Mouse (Mus musculus): ENCODE results near the gene Tacc3. TPM values are rescaled to one million over a fixed set of nuclear protein-coding genes. Genes with fewer than 3 reads are reported as not detected.

Tacc3 gene
- polyA plus RNA-seq, 1 experiment from 2014 or later: 232 TPM

- Histone ChIP-seq H3K9me3 (ENCODE audit: control insufficient read depth, low read length) (no peaks in the 10 kb centered on the region), H3K4me2 (replicated peaks; ENCODE audit: low read depth, low read length) (no peak overlapping the region), H3K4me3 (ENCODE audit: low read depth, low read length) (no peak overlapping the region), H3K9ac (ENCODE audit: low read depth, low read length) (no peak overlapping the region), H3K27me3 (ENCODE audit: control insufficient read depth, insufficient read depth, low read length) (no peaks in the 10 kb centered on the region), H3K4me1 (replicated peaks; ENCODE audit: control insufficient read depth, insufficient read depth, low read length) (peaks cover 6% of the 10 kb centered on the region), H3K36me3 (ENCODE audit: control insufficient read depth, insufficient read depth, low read length) (no peaks in the 10 kb centered on the region), H3K27ac (ENCODE audit: low read depth, low read length) (no peak overlapping the region)
- DNase-seq (ENCODE audit: low spot score): peak; percentile 75
- ATAC-seq (ENCODE audit: low FRiP score): peak; percentile 58
- 50% methylated on average over 7 of the region's 7 CpGs for WGBS
Observed at GRCm38 (mm10) chr5:33683897-33684652, 26.1 kb downstream of the Tacc3 start.

DNA sequence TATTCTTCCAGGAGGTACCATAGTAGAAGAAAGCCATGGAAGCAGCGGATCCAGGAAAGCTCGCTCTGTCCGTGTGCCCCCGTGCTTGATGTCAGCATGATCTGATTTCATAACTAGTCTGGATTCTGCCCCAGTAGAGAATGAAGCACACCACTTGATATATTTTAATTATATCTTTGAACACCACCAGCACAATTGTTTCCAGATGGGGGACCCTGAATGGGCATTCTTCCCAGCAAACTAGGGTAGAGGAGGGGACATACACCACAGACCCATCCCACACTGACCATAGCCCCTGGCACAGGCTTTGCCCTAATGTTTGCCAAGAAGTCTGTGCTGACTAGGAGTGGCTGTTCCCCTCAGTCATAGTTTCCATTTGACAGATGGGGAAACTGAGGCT lies 27.0 kb downstream of the Tacc3 start:
- 90% methylated on average over 4 of the region's 4 CpGs for WGBS
- H3K27me3 ChIP-seq (ENCODE audit: control insufficient read depth, insufficient read depth, low read length): no peaks in the 10 kb centered on the region
- H3K4me1 ChIP-seq (replicated peaks; ENCODE audit: control insufficient read depth, insufficient read depth, low read length): peaks cover 10% of the 10 kb centered on the region
- no peaks in the 10 kb centered on the region for H3K9me3 ChIP-seq (ENCODE audit: control insufficient read depth, low read length)
- DNase-seq (ENCODE audit: low spot score) (no peak), ATAC-seq (ENCODE audit: low FRiP score) (no peak)
- H3K36me3 ChIP-seq (ENCODE audit: control insufficient read depth, insufficient read depth, low read length): no peaks in the 10 kb centered on the region
- H3K9ac ChIP-seq (ENCODE audit: low read depth, low read length): no peak overlapping the region
- no peak overlapping the region for H3K27ac ChIP-seq (ENCODE audit: low read depth, low read length)
- H3K4me3 ChIP-seq (ENCODE audit: low read depth, low read length): no peak overlapping the region
- no peak overlapping the region for H3K4me2 ChIP-seq (replicated peaks; ENCODE audit: low read depth, low read length)

DNA sequence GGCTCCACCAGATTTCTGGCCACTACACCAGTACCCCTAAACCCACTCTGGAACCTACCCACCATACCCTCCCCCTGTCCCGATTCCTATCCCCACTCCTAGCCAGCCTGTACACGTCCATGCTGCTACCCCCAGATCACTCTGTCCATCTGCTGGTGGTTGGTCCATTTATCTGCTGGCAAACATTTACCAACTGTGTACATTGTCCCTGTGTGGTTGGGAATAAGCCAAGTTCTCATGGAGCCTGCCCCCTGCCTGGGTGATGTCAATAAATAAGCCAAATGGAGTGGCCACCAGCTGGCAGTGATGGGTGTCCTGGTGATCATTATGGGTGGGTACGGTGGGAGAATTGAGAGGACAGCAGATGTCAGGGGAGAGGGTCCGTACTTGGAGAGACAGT lies 29.2 kb downstream of the Tacc3 start:
- Histone ChIP-seq H3K27ac (ENCODE audit: low read depth, low read length) (no peak overlapping the region), H3K9ac (ENCODE audit: low read depth, low read length) (no peak overlapping the region), H3K4me2 (replicated peaks; ENCODE audit: low read depth, low read length) (no peak overlapping the region), H3K27me3 (ENCODE audit: control insufficient read depth, insufficient read depth, low read length) (peaks cover 2% of the 10 kb centered on the region; the same call in 1 of the 2 replicates), H3K9me3 (ENCODE audit: control insufficient read depth, low read length) (no peaks in the 10 kb centered on the region), H3K36me3 (ENCODE audit: control insufficient read depth, insufficient read depth, low read length) (no peaks in the 10 kb centered on the region), H3K4me1 (replicated peaks; ENCODE audit: control insufficient read depth, insufficient read depth, low read length) (peaks cover 12% of the 10 kb centered on the region), H3K4me3 (ENCODE audit: low read depth, low read length) (no peak overlapping the region)
- ATAC-seq (ENCODE audit: low FRiP score) (no peak), DNase-seq (ENCODE audit: low spot score) (no peak)
- WGBS: 77% methylated on average over 4 of the region's 4 CpGs

DNA sequence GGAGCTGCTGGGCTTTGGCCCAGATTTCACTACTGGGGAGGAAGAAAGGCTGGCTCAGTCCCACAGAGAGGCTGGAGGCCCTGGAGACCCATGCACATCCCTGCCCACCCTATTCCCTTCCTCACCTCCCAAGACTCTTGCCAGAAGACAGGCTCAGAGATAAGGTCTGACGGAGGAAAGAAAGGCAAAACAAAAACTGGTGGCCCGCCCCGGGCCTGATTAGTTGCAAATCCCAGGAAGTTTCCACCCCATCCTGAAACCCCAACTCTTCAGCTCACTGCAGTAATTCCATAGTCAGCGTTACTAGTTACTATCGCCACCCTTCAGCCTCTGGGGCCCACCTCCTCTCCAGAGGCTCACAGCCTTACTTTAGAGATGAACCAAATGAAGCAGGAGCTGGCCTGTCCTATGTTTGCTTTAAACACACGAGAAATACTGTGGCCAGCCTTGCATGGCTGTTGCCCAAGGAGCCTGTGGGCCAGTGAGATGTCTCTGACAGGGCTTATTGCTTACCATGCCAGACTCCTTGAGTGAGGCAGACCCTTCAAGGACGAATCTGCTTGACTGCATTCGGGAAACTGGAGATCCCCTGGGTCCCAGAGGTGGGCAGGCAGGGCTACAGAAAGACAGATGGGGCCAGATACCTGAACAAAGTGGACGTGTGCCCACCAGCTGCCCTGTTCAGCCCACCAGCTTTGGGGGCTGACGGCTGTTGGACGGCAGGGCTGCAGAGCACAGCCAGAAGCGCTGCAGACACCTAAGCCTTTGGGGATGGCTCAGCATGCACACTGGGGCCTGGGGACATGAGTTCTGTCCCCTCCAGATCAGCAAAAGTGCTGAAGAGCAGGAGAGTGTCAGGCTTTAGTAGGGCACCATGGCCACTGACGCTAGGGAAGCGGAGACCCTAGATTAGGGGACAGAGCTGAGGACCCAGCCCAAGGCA lies 30.6 kb downstream of the Tacc3 start:
- Histone ChIP-seq H3K4me1 (replicated peaks; ENCODE audit: control insufficient read depth, insufficient read depth, low read length) (peaks cover 19% of the 10 kb centered on the region), H3K4me2 (replicated peaks; ENCODE audit: low read depth, low read length) (peak overlapping the region; percentile 25; the same call in 1 of the 2 replicates), H3K27ac (ENCODE audit: low read depth, low read length) (peak overlapping the region; percentile 85), H3K36me3 (ENCODE audit: control insufficient read depth, insufficient read depth, low read length) (no peaks in the 10 kb centered on the region), H3K9ac (ENCODE audit: low read depth, low read length) (peak overlapping the region; percentile 40), H3K27me3 (ENCODE audit: control insufficient read depth, insufficient read depth, low read length) (peaks cover 2% of the 10 kb centered on the region; the same call in 1 of the 2 replicates), H3K4me3 (ENCODE audit: low read depth, low read length) (no peak overlapping the region), H3K9me3 (ENCODE audit: control insufficient read depth, low read length) (no peaks in the 10 kb centered on the region)
- WGBS: 48% methylated on average over 14 of the region's 14 CpGs
- no peak for DNase-seq (ENCODE audit: low spot score)
- no peak for ATAC-seq (ENCODE audit: low FRiP score)

GRCm38 (mm10) chr5:33689221-33689844 lies 31.4 kb downstream of the Tacc3 start:
- Histone ChIP-seq H3K27ac (ENCODE audit: low read depth, low read length) (peak overlapping the region; percentile 85), H3K4me2 (replicated peaks; ENCODE audit: low read depth, low read length) (peak overlapping the region; percentile 25), H3K4me1 (replicated peaks; ENCODE audit: control insufficient read depth, insufficient read depth, low read length) (peaks cover 24% of the 10 kb centered on the region), H3K27me3 (ENCODE audit: control insufficient read depth, insufficient read depth, low read length) (peaks cover 2% of the 10 kb centered on the region; the same call in 1 of the 2 replicates), H3K9me3 (ENCODE audit: control insufficient read depth, low read length) (no peaks in the 10 kb centered on the region), H3K4me3 (ENCODE audit: low read depth, low read length) (no peak overlapping the region), H3K9ac (ENCODE audit: low read depth, low read length) (peak overlapping the region; percentile 40), H3K36me3 (ENCODE audit: control insufficient read depth, insufficient read depth, low read length) (no peaks in the 10 kb centered on the region)
- 24% methylated on average over 20 of the region's 20 CpGs for WGBS
- peak; percentile 87 for ATAC-seq (ENCODE audit: low FRiP score)
- DNase-seq (ENCODE audit: low spot score): peak; percentile 74

DNA sequence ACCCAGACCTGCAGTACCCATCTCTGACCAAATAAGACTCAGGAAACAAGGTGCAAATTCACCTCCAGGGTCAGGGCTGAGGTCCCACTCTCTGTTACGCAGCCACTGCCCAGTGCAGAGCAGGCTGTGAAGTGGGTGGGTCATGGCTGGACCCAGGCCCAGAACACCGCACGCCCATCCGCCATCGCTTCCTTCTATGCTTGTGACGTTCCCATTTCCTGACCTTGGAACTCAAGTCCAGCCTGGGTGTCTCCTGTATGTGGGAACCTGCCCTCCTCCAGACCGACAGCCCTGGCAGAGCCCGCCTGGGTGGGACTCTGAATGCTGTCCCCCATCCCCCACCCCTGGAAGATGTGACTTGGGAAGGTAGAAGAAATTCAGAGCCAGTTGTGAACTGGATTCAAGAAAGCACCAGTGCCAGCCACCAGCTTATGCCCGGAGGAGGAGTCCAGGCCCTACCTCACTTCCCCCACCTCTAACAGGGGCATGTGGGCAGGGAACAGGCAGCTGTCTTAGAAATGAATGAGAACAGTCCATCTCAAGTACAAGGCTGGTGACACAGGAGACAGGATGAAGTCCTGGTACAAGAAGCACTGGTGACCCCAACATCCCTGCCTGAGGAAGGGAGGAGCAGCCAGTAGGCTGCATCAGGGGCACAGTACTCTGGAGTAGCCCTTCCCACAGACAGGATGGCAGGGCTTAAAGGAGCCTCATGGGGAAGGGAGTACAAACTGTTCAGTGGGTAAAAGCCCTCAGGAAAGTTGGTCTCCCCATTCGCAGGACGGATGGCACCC lies 32.1 kb downstream of the Tacc3 start:
- no peak for DNase-seq (ENCODE audit: low spot score)
- peak overlapping the region; percentile 32; the same call in 1 of the 2 replicates for H3K9ac ChIP-seq (ENCODE audit: low read depth, low read length)

GRCm38 (mm10) chr5:33692393-33692792 lies 34.5 kb downstream of the Tacc3 start:
- DNase-seq (ENCODE audit: low spot score) (peak; percentile 58), ATAC-seq (ENCODE audit: low FRiP score) (no peak)
- peak overlapping the region; percentile 9; the same call in 1 of the 2 replicates for H3K4me2 ChIP-seq (replicated peaks; ENCODE audit: low read depth, low read length)
- H3K4me3 ChIP-seq (ENCODE audit: low read depth, low read length): no peak overlapping the region
- no peak overlapping the region for H3K9ac ChIP-seq (ENCODE audit: low read depth, low read length)
- H3K36me3 ChIP-seq (ENCODE audit: control insufficient read depth, insufficient read depth, low read length): no peaks in the 10 kb centered on the region
- peaks cover 5% of the 10 kb centered on the region; the same call in 1 of the 2 replicates for H3K27me3 ChIP-seq (ENCODE audit: control insufficient read depth, insufficient read depth, low read length)
- H3K9me3 ChIP-seq (ENCODE audit: control insufficient read depth, low read length): no peaks in the 10 kb centered on the region
- H3K4me1 ChIP-seq (replicated peaks; ENCODE audit: control insufficient read depth, insufficient read depth, low read length): peaks cover 46% of the 10 kb centered on the region
- WGBS: 1% methylated on average over 24 of the region's 24 CpGs
- peak overlapping the region; percentile 80 for H3K27ac ChIP-seq (ENCODE audit: low read depth, low read length)

More for the DNA sequence above, 32.1 kb downstream of the Tacc3 start:
- Histone ChIP-seq H3K4me3 (ENCODE audit: low read depth, low read length) (no peak overlapping the region), H3K27ac (ENCODE audit: low read depth, low read length) (peak overlapping the region; percentile 40; the same call in 1 of the 2 replicates), H3K9me3 (ENCODE audit: control insufficient read depth, low read length) (no peaks in the 10 kb centered on the region), H3K27me3 (ENCODE audit: control insufficient read depth, insufficient read depth, low read length) (peaks cover 2% of the 10 kb centered on the region; the same call in 1 of the 2 replicates), H3K36me3 (ENCODE audit: control insufficient read depth, insufficient read depth, low read length) (no peaks in the 10 kb centered on the region), H3K4me2 (replicated peaks; ENCODE audit: low read depth, low read length) (peak overlapping the region; percentile 25), H3K4me1 (replicated peaks; ENCODE audit: control insufficient read depth, insufficient read depth, low read length) (peaks cover 27% of the 10 kb centered on the region)
- ATAC-seq (ENCODE audit: low FRiP score): peak; percentile 25; the same call in 1 of the 2 replicates
- 63% methylated on average over 11 of the region's 11 CpGs for WGBS

DNA sequence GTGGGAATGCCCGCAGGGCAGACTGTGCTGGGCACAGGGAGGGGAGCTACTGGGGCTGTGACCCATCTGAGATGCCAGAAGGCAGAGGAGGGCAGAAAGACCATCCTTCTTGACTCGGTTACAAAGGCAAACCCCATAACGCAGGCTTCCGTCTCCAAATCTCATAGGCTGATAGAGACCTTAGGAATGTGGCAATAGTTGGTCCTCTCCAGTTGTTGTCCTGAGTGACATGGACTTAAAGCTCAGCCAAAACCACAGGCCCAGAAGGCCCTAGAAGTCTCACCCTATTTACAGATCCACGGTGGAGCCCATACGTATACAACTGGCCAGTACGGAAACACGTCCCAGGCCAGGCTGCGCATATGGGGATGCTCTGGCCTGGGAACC lies 36.5 kb downstream of the Tacc3 start:
- Histone ChIP-seq H3K27me3 (ENCODE audit: control insufficient read depth, insufficient read depth, low read length) (peaks cover 5% of the 10 kb centered on the region; the same call in 1 of the 2 replicates), H3K4me3 (ENCODE audit: low read depth, low read length) (no peak overlapping the region), H3K4me1 (replicated peaks; ENCODE audit: control insufficient read depth, insufficient read depth, low read length) (peaks cover 44% of the 10 kb centered on the region), H3K9me3 (ENCODE audit: control insufficient read depth, low read length) (no peaks in the 10 kb centered on the region), H3K27ac (ENCODE audit: low read depth, low read length) (peak overlapping the region; percentile 86; the same call in 1 of the 2 replicates), H3K36me3 (ENCODE audit: control insufficient read depth, insufficient read depth, low read length) (no peaks in the 10 kb centered on the region), H3K9ac (ENCODE audit: low read depth, low read length) (no peak overlapping the region), H3K4me2 (replicated peaks; ENCODE audit: low read depth, low read length) (no peak overlapping the region)
- ATAC-seq (ENCODE audit: low FRiP score): no peak
- DNase-seq (ENCODE audit: low spot score): no peak
- 33% methylated on average over 9 of the region's 9 CpGs for WGBS

Measured in hindbrain, embryonic 11.5 days (tissue).